Mouse (Mus musculus) cerebellum, postnatal 14 days (tissue): ENCODE data around the gene Lig4.

Experiments
- DNase-seq, 2 experiments: peaks; one replicate each; pipeline ENCODE4 v3.0.0; 2021; ENCODE audit warnings: mixed read lengths in 2 of 2

The Lig4 gene

DNA sequence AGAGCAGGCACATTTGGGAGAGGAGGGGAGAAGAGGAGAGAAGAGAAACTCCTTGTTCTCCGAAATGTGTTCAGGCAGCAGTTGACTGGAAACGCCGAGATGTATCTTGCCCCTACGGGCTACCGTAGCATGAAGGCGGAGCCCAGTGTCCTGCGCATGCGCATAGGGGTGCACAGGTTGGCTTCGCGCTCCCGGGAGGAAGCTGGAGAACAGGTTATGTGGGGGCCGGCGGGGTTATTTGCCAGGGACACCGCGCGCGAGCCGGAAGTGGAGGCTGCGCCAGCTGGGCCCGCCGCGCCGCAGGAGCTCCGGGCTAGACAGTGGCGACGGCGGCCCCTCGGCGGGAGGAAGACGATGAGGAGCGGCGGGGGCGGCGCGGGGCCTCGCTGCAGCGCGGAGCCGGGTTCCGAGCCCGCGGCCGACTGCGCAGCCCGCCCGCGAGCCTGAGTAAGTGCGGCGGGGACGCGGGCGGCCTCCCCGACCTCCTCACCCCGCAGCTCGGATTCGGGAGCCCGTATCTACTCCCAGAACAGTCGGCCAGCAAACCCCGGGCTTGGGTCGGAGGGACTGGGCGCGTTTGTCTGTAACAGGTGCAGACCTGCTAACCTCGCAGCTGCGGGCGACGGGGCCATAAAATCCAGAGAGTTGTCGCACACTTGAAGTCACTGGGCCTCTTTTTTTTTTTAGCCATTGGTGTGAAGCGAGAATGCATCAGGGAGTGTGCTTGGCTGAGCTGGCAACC is at the start of gene Lig4, which contains the start of gene Abhd13:
TSS of gene Lig4 (minus strand) at position 114 of the 742 bp plus-strand sequence.
TSS of gene Abhd13 (plus strand) at position 135 of the 742 bp plus-strand sequence.
- DNase-seq = peak; percentile 99

DNA sequence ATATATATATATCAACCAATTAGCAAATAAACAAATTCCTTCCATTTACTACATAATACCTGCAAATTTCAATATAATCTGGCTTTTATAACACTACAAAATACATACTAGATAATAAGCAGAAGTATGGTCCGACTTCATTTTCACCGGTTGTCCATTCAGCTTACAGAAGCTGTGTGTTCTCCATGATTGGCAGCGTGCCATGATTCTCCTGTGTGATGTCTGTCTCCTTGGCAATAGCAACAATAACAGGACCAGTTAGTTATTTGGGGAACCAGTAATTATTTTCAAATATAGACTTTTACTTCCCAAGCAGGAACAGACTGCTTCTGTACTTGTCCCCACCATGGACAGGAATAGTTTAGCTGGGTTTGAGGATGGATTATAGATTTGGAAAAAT is 39.7 kb upstream of the Lig4 start:
- DNase-seq = peak; percentile 83 to 86

DNA sequence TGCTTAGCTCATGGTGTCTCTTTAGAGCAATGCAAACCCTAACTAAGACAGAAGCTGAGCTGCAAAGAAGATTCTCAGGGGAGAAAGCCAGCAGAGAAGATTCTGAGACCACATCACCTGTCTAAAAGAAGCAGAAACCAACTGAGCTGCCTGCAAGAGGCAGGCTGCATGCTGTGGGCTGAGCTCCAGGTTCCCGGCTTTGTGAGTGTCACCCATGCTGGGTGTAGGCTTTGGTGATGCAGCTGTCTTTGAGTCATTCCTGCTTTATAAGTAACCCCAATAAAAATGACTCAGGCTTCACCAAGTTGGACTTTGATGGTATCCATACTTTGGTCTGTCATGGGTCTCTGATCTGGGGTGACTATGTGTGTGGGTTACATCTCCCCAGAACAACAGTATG is 38.8 kb upstream of the Lig4 start:
- DNase-seq = no peak

DNA sequence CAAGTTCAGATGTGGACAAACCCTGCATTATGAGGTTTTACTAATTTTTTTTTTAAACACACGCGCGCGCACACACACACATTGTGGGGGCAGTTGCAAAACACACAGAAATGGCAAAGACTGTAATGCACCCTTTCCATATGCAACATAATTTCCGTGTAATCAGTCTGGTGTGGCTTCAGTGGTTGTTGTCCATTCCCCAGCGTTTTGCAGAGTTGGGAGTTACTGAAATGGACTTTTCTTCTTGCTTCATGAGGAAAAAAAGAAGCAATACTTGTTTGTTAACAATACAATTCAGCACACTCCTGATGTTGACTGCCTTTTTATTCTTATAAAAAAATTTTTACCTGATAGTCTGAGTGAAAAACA is 30.2 kb upstream of the Lig4 start:
- no peak for DNase-seq

DNA sequence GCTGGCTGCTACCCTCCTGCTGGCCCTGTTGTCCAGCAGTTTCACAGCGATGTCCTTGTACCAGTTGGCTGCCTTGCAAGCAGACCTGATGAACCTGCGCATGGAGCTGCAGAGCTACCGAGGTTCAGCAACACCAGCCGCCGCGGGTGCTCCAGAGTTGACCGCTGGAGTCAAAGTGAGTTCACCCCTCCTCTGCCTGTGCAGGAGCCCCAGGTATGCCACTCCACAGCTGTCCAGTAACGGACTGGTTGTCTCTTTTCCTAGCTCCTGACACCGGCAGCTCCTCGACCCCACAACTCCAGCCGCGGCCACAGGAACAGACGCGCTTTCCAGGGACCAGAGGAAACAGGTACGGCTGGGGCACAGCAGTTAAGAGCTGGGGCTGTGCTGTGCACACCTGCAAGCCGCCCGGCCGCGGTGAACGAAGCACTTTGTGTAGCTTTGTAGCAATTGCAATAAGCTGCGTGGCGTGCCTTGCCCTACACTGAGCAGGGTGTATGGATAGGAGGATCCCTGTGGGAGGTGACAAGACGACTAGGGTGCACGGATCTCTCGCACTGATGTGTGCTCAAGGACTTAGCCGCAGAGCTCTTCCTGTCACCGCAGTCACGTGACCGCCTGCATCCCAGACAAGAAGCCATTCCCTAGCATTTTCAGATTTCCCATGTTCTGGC is 29.6 kb upstream of the Lig4 start:
- peak; percentile 55 to 61 for DNase-seq

DNA sequence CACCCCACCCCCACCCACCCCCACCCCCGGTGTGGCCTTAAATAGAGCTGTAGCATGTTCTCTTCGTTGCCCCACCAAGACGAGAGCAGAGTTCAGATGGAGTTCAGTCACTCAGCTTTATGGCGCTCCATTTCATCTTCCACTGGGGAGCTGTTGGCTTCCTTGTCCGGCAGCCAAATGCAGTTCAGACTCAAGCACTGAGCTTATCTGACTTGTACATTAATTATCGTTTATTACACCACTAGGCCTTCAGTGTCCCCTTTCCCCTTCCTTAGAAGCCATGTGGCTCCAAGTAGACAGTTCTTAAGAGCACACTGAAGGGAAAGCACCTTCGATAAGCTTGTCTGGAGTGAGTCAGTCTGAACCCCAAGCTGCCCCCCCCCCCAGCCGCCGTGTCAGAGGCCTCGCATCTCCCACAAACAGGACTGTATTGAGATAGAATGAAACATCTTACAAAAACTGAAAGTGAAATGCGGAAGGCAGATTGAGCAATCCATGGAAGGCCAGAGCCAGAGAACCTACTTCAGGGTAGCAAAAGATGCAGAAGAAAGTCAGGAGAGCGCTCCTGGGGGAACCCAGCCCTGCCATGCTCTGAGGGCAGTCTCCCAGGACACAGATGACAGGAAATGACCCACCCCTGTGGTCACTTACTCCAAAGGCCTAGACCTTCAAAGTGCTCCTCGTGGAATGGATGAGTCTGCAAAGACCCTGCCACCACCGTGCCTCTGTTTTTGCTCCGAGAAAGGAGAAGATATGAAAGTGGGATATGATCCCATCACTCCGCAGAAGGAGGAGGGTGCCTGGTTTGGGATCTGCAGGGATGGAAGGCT is 28.9 kb upstream of the Lig4 start, which contains the start of gene Tnfsf13b:
TSS of gene Tnfsf13b (plus strand) at position 312 of the 830 bp plus-strand sequence.
- no peak for DNase-seq

DNA sequence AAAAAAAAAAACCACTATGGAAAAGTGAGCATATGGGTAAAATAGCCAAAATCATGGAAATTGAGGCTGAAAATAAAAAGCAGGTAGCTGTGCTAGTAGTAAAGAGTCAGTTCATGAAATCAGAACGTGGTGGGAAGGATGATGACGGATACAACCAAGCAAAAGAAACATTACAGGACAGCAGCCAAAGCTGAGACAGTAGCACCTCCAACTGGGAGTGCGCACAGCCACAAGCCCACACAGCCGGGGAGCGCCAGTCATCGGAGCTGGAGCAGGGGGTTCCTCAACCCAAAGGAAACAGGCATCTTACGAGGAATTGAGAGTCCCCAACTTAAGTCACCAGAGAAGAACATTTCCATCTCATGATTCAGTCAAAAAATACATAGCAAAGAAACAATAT is 26.6 kb upstream of the Lig4 start:
- no peak for DNase-seq

DNA sequence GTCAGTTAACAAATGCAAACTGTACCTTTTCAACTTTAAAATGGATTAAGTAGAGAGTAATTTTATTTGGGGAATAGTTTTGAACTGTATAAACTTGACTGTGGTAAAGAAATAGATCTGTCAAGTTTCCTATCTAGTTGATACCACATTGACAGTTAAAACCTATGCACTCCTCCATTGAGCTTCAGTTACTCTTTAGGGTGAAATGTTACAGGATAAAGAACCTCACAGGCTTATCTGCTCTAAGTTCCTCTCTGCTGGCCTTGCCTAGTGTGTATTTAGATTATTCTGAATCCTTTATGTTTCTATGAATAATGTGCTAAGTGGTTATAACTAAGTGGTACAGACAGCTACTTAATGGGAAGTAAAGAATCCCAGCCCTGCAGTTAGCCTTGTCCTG is 2.7 kb upstream of the Lig4 start:
- no peak for DNase-seq

DNA sequence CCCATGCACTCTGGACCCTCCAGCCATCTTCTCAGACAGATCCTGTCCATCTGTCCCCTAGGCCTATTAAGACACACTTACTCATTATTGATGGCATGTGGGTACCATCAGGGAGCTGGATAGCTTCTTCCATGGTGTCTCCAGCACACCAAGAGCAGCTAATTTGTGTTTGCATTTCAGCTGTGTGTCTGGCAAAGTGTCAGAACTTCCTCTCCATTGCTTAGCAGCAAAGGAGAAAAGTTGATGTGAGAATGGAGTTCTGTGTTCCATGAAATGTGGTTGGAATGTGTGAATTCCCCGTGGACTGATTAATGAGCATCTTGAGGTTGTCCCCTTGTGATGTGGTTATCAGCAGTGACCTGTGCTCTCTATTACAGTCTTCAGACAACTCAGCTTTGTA is 2.3 kb upstream of the Lig4 start:
- DNase-seq = peak in 1 of 2 experiments; percentile 5

DNA sequence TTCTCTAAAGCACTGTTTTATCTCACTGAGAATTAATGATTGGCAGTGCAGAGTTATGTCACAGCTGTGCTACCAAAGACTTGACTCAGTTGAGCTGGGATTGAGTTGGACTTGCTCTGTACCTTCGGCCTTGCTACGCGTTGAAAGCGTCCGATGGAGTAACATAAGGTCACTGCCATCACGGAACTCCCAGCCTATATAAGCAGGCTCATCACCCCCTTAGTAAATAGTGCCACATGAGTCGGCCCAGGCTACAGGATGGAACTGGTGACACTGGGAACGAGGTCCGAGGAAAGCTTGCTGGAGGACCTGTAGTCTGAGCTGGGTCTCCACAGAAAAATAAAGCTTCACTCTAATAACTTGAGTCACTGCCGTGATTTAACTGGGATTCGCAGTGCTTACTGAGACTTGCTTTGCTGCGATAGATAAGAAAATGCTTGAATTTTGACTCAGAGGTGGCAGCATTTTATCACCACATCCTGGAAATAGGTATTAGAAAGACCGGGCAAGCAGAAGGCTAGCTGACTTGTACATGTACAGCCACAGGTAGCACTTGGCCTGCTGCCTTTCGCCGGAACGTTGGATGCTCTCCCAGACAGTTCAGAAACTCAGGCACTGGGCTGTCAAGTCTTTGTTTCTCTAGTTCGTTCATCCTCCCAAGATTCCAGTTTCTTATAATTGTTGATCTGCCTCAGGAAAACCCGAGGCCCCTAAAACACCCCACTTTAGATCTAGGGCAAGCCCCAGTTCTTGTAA is 1.2 kb upstream of the Lig4 start:
- DNase-seq = peak; percentile 64 to 65

DNA sequence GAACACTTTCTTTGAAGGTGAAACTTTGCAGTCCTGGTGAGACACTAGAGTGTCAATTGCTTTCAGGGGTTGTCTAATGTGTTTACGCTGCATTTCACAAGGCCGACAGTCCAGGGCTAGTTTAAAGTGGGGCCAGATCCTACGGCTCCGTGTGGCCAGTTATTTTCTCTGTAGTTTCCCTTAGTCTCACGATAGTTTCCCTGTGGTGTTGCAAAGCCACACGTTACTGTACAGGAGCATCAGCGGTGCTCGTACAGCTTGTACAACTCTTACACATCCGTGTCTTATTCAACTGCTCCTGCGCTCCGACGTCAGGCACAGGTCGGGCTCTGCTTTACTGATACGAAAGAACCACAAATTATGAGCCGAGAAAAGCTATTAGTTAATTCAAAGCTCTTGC is 470 bp downstream of the Lig4 start:
- DNase-seq = peak in 1 of 2 experiments; percentile 11

DNA sequence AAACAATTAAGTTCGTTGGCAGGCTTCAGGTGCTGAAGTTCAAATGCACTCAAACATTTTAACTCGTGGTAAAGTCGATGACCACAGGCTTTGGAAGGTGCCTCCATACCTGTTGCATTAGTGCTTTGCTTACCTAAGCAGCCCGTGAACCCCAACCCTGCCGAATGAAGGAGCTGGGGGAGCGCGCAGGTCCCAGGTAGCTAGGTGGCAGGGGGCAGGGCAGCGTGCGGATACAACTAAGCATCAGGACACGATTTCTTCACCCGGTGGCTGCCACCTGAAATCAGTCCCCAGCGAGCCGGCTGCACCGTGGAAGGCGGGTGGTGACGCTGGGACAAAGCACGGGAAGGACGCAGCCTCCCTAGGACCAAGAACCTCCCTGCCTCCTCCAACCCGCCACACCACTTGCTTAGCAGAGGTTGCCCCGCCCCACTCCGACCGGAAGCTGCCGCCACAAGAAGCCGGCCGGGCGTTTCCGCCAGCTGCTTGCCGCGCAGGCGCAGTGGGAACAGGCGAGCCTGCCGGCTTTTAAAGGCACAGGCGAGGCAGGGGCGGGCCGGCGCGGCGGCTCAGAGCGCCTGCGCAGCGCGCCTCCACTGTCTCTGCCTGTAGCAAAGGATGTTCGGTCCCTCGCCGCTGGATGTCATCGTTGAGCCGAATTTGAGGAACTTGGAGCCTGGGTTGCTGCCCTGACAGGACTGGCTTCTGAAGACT is 1.4 kb downstream of the Lig4 start:
- peak; percentile 98 for DNase-seq

DNA sequence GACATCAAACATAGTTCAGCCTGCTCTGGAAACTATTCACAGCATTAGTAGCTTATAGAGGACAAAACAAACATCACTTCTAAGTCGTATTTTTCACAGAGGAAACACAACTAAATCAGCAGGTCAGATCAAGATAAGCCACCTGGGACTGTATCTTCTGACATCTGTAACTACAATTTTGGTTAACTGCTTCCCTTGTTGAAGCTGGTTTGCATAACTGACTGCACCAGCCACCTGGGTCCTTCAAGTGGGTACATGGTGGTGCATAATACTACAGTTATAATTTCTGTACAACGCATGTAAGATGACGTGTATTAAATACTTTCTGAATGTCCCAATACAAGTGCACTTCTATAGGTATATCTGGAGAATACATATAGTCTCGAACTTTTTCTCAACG is 2.2 kb downstream of the Lig4 start:
- no peak for DNase-seq

DNA sequence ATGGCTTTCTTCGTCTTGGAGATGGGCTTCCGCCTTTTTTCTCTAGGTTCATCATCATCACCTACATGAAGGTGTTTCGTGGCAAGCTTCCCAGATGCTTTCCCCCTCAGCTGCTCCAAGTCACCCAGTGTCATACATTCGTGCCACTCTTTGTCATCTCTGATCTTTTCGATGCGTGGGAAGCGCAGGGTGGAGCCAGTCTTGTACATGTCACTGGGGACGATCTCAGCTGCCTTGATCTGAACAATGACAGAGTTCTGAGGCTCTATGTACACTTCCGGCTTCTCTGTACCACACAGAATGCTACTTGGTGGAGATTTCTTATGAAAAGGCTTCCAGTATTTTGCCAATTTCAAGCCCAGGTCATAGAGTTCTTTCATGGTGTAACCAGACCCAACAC is 5.6 kb downstream of the Lig4 start:
- DNase-seq = no peak

DNA sequence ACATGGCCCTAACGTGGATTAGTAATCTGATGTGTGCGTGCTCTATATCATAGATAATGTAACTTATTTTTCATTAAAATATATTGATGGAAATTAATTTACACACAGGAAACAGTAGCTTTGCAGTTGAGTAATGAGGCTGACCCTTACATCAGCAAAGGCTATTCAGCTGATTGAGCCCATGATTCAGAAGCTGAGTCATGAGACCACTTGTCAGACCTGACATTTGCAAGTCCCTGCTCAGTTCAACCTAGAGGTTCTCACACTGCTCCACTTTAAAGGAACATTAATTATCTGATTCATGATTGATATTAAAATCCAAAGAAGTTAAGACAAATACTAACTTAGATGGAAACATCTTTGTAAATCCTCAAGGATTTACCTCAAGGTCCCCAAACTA is 17.6 kb downstream of the Lig4 start:
- no peak for DNase-seq

DNA sequence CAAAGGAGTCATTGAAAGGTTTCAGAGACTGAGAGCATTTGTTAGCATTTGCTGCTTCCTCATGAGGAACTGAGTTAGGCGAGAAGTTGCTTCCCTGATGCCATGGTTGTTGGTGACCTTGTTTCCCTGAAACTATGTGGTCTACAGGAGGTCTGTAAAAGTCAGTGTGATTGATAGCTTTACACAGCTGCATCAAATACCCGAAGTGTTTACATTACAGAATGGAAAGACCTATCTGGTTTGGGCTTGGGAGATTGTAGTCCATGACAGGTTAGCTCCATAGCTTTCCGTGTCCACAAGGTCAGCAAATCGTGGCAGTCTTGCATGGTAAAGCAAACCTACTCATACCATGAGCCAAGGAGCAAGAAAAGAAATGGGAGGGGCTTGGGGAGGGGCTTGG is 19.1 kb downstream of the Lig4 start:
- DNase-seq = no peak

DNA sequence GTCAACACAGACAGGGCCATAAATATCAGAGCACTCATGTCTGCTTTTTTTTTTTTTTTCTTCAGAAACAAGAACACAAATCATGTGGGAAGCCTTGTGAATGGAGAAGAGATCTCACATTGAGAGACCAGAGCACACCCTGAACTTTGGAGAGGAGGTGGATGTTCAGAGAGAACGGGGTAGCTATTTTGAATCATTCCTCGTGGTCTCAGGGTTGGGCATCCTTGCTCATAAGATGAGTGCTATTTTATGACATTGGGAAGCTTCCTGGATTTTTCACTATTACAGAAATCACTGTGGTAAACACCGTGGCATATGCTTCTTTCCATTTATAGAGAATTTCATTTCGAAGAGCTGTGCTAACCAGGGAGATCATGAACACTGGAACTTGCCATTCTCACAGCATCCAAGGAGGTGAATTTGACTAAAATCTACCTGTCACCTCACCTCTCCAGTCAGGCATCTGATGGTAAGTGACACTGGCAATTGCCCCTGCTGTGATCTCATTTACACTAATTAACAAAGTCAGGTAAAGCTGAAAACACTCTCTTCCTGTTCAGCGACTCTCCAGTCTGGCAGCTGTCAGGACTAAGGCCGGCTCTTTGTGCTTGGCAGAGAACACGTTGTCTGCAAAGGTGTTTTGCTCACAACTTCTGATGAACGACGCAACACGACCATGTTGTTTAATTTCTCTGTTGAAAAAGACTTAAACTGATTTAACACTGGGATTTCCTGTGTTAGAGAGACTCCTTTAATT is 28.2 kb downstream of the Lig4 start:
- DNase-seq = peak; percentile 14 to 40

DNA sequence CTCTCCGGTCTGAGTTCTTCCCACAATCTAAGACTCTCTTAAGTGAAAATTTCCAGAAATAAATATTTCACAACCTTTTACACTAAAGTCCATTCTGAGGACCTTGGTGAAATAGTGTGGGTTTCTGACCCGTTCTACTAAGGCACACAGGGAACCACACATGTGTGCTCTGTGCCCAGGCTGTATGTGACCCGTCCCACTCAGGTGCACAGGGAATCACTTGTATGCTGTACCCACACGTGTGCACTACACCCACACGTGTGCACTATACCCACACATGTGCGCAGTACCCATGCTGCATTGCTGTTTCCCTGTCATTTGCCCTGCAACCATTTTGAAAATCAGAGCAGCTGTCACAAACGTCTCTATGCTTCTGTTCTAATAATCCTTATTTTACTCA is 41.9 kb downstream of the Lig4 start:
- no peak for DNase-seq

DNA sequence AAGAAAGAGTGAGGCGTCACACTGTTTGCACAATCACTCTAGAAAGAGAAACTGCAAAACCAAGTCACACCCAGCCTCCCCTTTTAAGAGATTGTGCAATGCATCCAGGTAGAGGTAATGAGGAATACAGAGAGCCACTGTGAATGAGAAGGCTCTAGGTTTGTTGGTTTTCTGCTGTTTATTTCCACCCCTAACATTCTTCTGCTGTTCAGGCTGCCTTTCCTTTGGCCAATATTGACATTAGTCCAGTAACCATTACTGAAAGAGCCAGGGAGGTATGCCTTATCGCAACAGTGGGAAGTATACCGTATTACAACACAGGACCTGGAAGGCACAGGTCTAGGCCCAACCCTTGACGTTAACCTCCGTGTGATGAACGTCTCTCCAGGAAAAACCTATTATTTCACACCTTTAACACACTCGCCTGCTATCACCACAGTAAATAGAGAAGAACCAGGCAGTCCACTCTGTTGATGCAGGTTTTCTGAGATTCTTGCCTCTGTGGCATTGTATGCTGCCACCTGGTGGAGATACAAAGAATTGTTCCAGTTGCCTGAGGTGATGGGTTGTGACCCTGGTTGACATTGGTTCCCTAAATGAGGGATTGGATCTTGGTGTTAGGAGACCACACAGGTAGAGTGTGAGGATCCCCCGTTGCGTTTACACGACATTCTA is 42.5 kb downstream of the Lig4 start:
- peak; percentile 71 to 74 for DNase-seq

DNA sequence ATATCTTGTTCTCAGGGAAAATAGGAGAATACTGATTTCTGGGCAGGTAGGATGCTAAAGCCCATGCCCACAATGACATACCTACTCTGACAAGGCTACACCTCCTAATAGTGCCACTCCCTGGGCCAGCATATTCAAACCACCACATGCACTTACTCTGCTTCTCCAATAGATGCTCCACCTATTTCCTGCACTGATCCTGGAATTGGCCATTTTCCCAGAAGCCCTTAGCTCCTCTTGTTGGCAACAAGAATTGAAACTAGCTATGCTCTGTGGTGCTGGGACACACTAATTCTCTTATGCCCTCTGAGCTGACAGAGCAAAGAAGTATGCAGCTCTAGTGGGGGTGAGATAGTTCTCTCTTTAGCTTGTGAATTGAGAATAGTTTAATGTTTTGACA is 44.8 kb downstream of the Lig4 start:
- DNase-seq = peak; percentile 42 to 46
